Mouse (Mus musculus) liver, postnatal 0 days (tissue): ENCODE results near the gene Tmem131. TPM values are rescaled to one million over a fixed set of nuclear protein-coding genes. Genes with fewer than 3 reads are reported as not detected.

Experiments used
- ATAC-seq: fragments of 200-750 bp; cut with Nextera tagmentation; 2 replicates; pipeline ENCODE4 v1.8.0; 2017; ENCODE audit warnings: mild to moderate bottlenecking, moderate library complexity
- DNase-seq: peaks from one replicate; pipeline ENCODE4 v3.0.0-alpha.2; 2016
- H3K27ac ChIP-seq: fragments of 300-500 bp; sonication (generic); 2 replicates; pipeline ENCODE4 v1.5.1; 2014; ENCODE audit warnings: antibody characterized with exemption, moderate library complexity, mild to moderate bottlenecking, low read depth
- H3K27me3 ChIP-seq: fragments of 300-500 bp; sonication (generic); 2 replicates; pipeline ENCODE4 v1.6.1; 2014; ENCODE audit warnings: low read length, control low read depth, mixed read lengths; ENCODE audit not compliant: insufficient read depth
- H3K36me3 ChIP-seq: fragments of 300-500 bp; sonication (generic); replicated peaks from 2 replicates; pipeline ENCODE4 v1.6.1; 2014; ENCODE audit warnings: mild to moderate bottlenecking, control low read depth, low read length, moderate library complexity, mixed read lengths; ENCODE audit not compliant: insufficient read depth
- H3K4me1 ChIP-seq: fragments of 300-500 bp; sonication (generic); 2 replicates; pipeline ENCODE4 v1.6.1; 2014; ENCODE audit warnings: antibody characterized with exemption, mild to moderate bottlenecking, control low read depth; ENCODE audit not compliant: insufficient read depth
- H3K4me2 ChIP-seq: fragments of 300-500 bp; sonication (generic); 2 replicates; pipeline ENCODE4 v1.6.1; 2014; ENCODE audit warnings: low read depth, mild to moderate bottlenecking, low read length, moderate library complexity, mixed read lengths
- H3K4me3 ChIP-seq: fragments of 300-500 bp; sonication (generic); 2 replicates; pipeline ENCODE4 v1.5.1; 2014; ENCODE audit warnings: low read depth, low read length
- H3K9ac ChIP-seq: fragments of 300-500 bp; sonication (generic); replicated peaks from 2 replicates; pipeline ENCODE4 v1.6.1; 2014; ENCODE audit warnings: mild to moderate bottlenecking, moderate library complexity
- H3K9me3 ChIP-seq: fragments of 300-500 bp; sonication (generic); 2 replicates; pipeline ENCODE4 v1.6.1; 2016; ENCODE audit warnings: mild to moderate bottlenecking, control low read depth, low read length, mixed read lengths
- CTCF ChIP-seq: sonication (generic); IDR thresholded peaks from 2 replicates; pipeline ENCODE4 v1.5.1; 2016; ENCODE audit warnings: antibody characterized with exemption, low read depth
- EP300 ChIP-seq: IDR thresholded peaks from 2 replicates; pipeline ENCODE4 v1.6.1; 2016; ENCODE audit warnings: antibody characterized with exemption, low read depth, mild to moderate bottlenecking
- WGBS: fragments of 180-500 bp; shearing (Covaris S2); extraction: QIAGEN DNeasy Blood & Tissue Kit; methylation state at CpG from one replicate; pipeline ENCODE4 v1.1.7; 2014; ENCODE audit not compliant: insufficient replicate concordance; 5-methylcytosine and 5-hydroxymethylcytosine counted together
- polyA plus RNA-seq: library from polyadenylated mRNA; unstranded; fragments of >200 nt; fragmentation: Nextera tagmentation; extraction: Ambion mirVana; gene quantifications from 2 replicates; pipeline ENCODE4 v1.2.1, GENCODE M21; 2015

Tmem131 gene
- polyA plus RNA-seq, 1 experiment from 2014 or later = 6.1 TPM

DNA sequence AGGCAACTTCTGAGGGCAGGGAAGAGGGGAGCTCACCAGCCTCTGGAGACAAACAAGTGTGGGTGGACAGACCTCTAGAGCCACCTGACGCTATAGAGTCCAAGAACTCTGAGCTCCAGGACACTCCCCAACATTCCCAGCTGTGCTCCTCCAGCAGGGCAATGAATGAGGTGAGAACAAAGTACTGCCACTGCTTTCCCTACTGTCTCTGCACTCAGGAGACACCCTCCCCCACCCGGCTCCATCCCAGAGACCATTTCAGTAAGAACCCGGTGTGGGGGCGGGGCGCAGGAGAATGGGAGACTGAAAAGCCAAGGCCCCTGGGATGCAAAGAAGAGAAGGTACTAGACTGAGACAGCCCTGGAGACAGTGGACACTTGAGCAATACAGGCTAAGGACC, 98.4 kb downstream of the Tmem131 start:
- H3K27me3 ChIP-seq = no peaks in the 10 kb centered on the region
- H3K9ac ChIP-seq = no peak overlapping the region
- H3K36me3 ChIP-seq = peaks cover 24% of the 10 kb centered on the region
- DNase-seq (no peak), ATAC-seq (no peak)
- H3K9me3 ChIP-seq = no peaks in the 10 kb centered on the region
- H3K4me1 ChIP-seq = no peaks in the 10 kb centered on the region; the same call in 1 of the 2 replicates
- no peak overlapping the region for H3K4me3 ChIP-seq
- no peak overlapping the region for H3K4me2 ChIP-seq
- no peak for TF ChIP-seq CTCF
- TF ChIP-seq EP300 = no peak
- 54% methylated on average over 5 of the region's 5 CpGs for WGBS
- H3K27ac ChIP-seq = no peak overlapping the region

DNA sequence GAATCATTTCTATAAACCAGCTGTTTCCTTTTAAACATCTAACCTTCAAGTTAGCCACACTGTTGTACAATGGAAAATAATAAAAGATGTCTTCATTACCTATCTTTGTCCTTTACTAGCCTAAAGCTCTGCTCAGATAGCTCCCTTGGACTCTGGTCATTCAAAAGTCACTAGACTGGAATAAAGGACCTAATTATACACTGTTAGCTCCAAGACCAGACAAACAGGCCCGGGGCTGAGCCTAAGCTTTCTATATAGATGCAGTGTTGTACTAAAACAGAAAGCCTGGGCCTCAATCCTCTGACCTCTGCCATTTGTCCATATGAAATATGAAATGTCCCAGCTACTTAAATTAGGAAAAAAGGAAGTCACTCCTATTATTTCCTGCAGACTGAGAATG, 101.7 kb downstream of the Tmem131 start:
- Histone ChIP-seq H3K36me3 (peaks cover 45% of the 10 kb centered on the region), H3K4me2 (no peak overlapping the region), H3K9ac (no peak overlapping the region), H3K4me1 (no peaks in the 10 kb centered on the region; the same call in 1 of the 2 replicates), H3K27ac (no peak overlapping the region), H3K4me3 (no peak overlapping the region), H3K9me3 (no peaks in the 10 kb centered on the region), H3K27me3 (no peaks in the 10 kb centered on the region)
- WGBS = 74% methylated on average over 1 of the region's 1 CpGs
- no peak for ATAC-seq
- no peak for DNase-seq
- TF ChIP-seq CTCF (no peak), EP300 (no peak)

DNA sequence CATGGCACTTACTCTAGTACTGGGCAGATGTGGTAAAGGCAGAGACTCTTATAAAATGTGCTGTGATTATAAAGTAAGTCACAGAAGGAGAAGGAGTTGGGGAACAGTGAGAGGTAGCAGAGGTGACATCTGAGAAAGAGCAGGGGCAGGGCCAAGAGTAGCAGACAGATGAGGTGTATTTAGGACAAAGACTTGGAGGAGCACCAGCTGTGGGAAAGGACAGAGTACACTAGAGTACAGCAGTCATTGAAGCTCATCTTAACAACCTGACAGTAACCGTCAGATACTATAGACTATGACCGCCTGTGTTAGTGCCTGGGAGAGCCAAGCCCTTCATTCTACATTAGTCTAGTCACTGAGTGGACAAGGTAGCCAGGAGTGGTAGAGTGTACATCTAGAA, 102.5 kb downstream of the Tmem131 start:
- WGBS = 86% methylated on average over 2 of the region's 2 CpGs

DNA sequence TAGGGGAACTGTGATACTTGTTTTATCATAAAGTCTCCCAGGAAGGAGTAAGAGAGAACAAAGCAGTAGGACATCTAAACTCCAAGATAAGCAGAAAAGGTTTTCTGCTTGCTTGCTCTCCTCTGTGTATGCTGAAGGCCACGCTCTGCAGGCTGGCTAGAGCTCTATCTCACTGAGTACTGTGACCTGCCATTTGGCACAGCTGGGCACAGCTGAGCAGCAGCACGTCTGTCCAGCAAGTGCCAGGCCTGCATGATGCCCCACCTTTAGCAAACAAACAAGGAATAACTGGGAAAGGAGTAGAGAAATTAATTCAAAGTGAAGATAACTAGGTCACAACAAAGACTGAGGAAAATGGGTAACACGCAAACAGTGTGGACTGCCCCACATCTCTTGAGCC, 103.6 kb downstream of the Tmem131 start:
- H3K27me3 ChIP-seq = no peaks in the 10 kb centered on the region
- no peaks in the 10 kb centered on the region for H3K9me3 ChIP-seq
- no peak overlapping the region for H3K4me3 ChIP-seq
- H3K9ac ChIP-seq = no peak overlapping the region
- TF ChIP-seq EP300 = no peak
- TF ChIP-seq CTCF = no peak
- H3K4me1 ChIP-seq = no peaks in the 10 kb centered on the region; the same call in 1 of the 2 replicates
- no peak overlapping the region for H3K4me2 ChIP-seq
- ATAC-seq (no peak), DNase-seq (no peak)
- peaks cover 53% of the 10 kb centered on the region for H3K36me3 ChIP-seq
- 77% methylated on average over 3 of the region's 3 CpGs for WGBS
- H3K27ac ChIP-seq = no peak overlapping the region

More for the DNA sequence above, 102.5 kb downstream of the Tmem131 start:
- Histone ChIP-seq H3K27me3 (no peaks in the 10 kb centered on the region), H3K9ac (no peak overlapping the region), H3K4me1 (no peaks in the 10 kb centered on the region; the same call in 1 of the 2 replicates), H3K9me3 (no peaks in the 10 kb centered on the region), H3K4me3 (no peak overlapping the region), H3K36me3 (peaks cover 43% of the 10 kb centered on the region), H3K27ac (no peak overlapping the region), H3K4me2 (no peak overlapping the region)
- TF ChIP-seq CTCF (no peak), EP300 (no peak)
- ATAC-seq = no peak
- DNase-seq = no peak

DNA sequence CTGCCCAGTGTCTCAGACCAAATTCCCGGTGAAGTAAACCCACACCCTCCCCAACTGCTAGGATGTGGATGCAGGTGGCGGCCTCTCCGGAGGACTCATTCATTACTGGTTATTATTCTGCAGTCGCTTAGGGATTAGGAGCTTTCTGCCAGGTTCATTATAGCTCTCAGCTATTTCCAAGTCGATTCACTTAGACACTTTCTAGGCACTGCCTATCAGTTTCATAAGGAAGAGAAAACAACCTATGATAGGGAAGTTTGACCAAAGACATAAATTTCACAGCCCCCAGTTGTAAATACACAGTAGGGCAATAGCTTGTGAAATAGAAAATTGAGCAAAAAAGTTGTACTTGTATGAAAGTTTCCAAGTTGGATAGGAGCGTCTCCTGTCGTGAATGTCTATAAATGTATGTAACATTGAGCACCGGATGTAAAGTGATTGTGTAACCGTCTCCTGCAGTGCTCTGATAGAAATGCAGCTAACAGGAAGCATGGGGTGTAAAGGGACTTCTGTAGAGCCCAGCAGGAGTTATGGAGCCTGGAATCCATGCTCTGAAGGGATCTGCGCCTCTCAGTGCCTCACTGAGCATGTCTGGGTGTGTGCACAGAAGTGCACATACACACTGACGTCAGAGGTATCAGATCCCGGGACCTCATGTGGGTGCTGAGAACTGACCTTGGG, 107.1 kb downstream of the Tmem131 start:
- H3K4me3 ChIP-seq = no peak overlapping the region
- ATAC-seq (no peak), DNase-seq (no peak)
- WGBS = 63% methylated on average over 12 of the region's 12 CpGs
- H3K27me3 ChIP-seq = no peaks in the 10 kb centered on the region
- TF ChIP-seq EP300 (no peak), CTCF (no peak)
- H3K9ac ChIP-seq = no peak overlapping the region
- peaks cover 76% of the 10 kb centered on the region for H3K36me3 ChIP-seq
- no peaks in the 10 kb centered on the region for H3K4me1 ChIP-seq
- no peaks in the 10 kb centered on the region for H3K9me3 ChIP-seq
- no peak overlapping the region for H3K4me2 ChIP-seq
- no peak overlapping the region for H3K27ac ChIP-seq

DNA sequence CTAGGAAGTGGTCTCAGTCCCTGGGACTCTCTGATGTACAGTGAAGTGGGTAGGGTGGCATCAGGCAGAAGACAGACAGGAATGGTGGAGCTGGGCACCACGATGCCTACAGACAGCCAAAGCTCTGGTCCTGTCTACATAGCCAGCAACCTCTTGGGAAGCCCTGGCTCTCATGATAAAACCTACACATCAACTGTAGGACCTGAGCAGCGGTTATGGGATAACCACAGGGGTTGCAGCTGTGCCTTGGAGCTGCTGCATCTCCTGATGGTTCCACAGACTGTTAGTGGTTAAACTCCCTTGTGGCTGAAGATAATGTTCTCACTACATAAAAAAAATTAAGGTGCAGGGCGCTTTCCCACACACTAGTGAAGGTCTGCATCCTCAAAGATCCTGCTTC, 107.9 kb downstream of the Tmem131 start:
- H3K9ac ChIP-seq = no peak overlapping the region
- 46% methylated on average over 3 of the region's 3 CpGs for WGBS
- H3K4me3 ChIP-seq = no peak overlapping the region
- H3K4me2 ChIP-seq = no peak overlapping the region
- H3K9me3 ChIP-seq = no peaks in the 10 kb centered on the region
- ATAC-seq (peak; percentile 78), DNase-seq (no peak)
- H3K36me3 ChIP-seq = peaks cover 77% of the 10 kb centered on the region
- H3K27me3 ChIP-seq = no peaks in the 10 kb centered on the region
- H3K4me1 ChIP-seq = no peaks in the 10 kb centered on the region
- no peak overlapping the region for H3K27ac ChIP-seq
- TF ChIP-seq EP300 = peak; percentile 91
- no peak for TF ChIP-seq CTCF
